Mouse (Mus musculus) liver, postnatal 0 days (tissue): ENCODE measurements around the gene Hibadh. TPM values are rescaled to one million over a fixed set of nuclear protein-coding genes. Genes with fewer than 3 reads are reported as not detected.

Experiments
- ATAC-seq: fragments of 200-750 bp; cut with Nextera tagmentation; 2 replicates; pipeline ENCODE4 v1.8.0; 2017; ENCODE audit warnings: mild to moderate bottlenecking, moderate library complexity
- DNase-seq: peaks from one replicate; pipeline ENCODE4 v3.0.0-alpha.2; 2016
- H3K27ac ChIP-seq: fragments of 300-500 bp; sonication (generic); 2 replicates; pipeline ENCODE4 v1.5.1; 2014; ENCODE audit warnings: antibody characterized with exemption, moderate library complexity, mild to moderate bottlenecking, low read depth
- H3K27me3 ChIP-seq: fragments of 300-500 bp; sonication (generic); 2 replicates; pipeline ENCODE4 v1.6.1; 2014; ENCODE audit warnings: low read length, control low read depth, mixed read lengths; ENCODE audit not compliant: insufficient read depth
- H3K36me3 ChIP-seq: fragments of 300-500 bp; sonication (generic); replicated peaks from 2 replicates; pipeline ENCODE4 v1.6.1; 2014; ENCODE audit warnings: mild to moderate bottlenecking, control low read depth, low read length, moderate library complexity, mixed read lengths; ENCODE audit not compliant: insufficient read depth
- H3K4me1 ChIP-seq: fragments of 300-500 bp; sonication (generic); 2 replicates; pipeline ENCODE4 v1.6.1; 2014; ENCODE audit warnings: antibody characterized with exemption, mild to moderate bottlenecking, control low read depth; ENCODE audit not compliant: insufficient read depth
- H3K4me2 ChIP-seq: fragments of 300-500 bp; sonication (generic); 2 replicates; pipeline ENCODE4 v1.6.1; 2014; ENCODE audit warnings: low read depth, mild to moderate bottlenecking, low read length, moderate library complexity, mixed read lengths
- H3K4me3 ChIP-seq: fragments of 300-500 bp; sonication (generic); 2 replicates; pipeline ENCODE4 v1.5.1; 2014; ENCODE audit warnings: low read depth, low read length
- H3K9ac ChIP-seq: fragments of 300-500 bp; sonication (generic); replicated peaks from 2 replicates; pipeline ENCODE4 v1.6.1; 2014; ENCODE audit warnings: mild to moderate bottlenecking, moderate library complexity
- H3K9me3 ChIP-seq: fragments of 300-500 bp; sonication (generic); 2 replicates; pipeline ENCODE4 v1.6.1; 2016; ENCODE audit warnings: mild to moderate bottlenecking, control low read depth, low read length, mixed read lengths
- CTCF ChIP-seq: sonication (generic); IDR thresholded peaks from 2 replicates; pipeline ENCODE4 v1.5.1; 2016; ENCODE audit warnings: antibody characterized with exemption, low read depth
- EP300 ChIP-seq: IDR thresholded peaks from 2 replicates; pipeline ENCODE4 v1.6.1; 2016; ENCODE audit warnings: antibody characterized with exemption, low read depth, mild to moderate bottlenecking
- WGBS: fragments of 180-500 bp; shearing (Covaris S2); extraction: QIAGEN DNeasy Blood & Tissue Kit; methylation state at CpG from one replicate; pipeline ENCODE4 v1.1.7; 2014; ENCODE audit not compliant: insufficient replicate concordance; 5-methylcytosine and 5-hydroxymethylcytosine counted together
- polyA plus RNA-seq: library from polyadenylated mRNA; unstranded; fragments of >200 nt; fragmentation: Nextera tagmentation; extraction: Ambion mirVana; gene quantifications from 2 replicates; pipeline ENCODE4 v1.2.1, GENCODE M21; 2015

Gene Hibadh
- polyA plus RNA-seq, 1 experiment from 2014 or later: 110 TPM

GRCm38 (mm10) chr6:52531366-52532143 lies 108.6 kb downstream of the Hibadh start:
- Histone ChIP-seq H3K27me3 (no peaks in the 10 kb centered on the region), H3K9me3 (no peaks in the 10 kb centered on the region), H3K27ac (no peak overlapping the region), H3K9ac (no peak overlapping the region), H3K4me3 (no peak overlapping the region), H3K36me3 (no peaks in the 10 kb centered on the region), H3K4me1 (no peaks in the 10 kb centered on the region), H3K4me2 (no peak overlapping the region)
- TF ChIP-seq EP300 (no peak), CTCF (no peak)
- DNase-seq (no peak), ATAC-seq (no peak)
- WGBS: 81% methylated on average over 19 of the region's 19 CpGs

- ATAC-seq: no peak
Observed at GRCm38 (mm10) chr6:52530861-52531260, 109.3 kb downstream of the Hibadh start.

GRCm38 (mm10) chr6:52524226-52524625 lies 116.0 kb downstream of the Hibadh start:
- no peak for DNase-seq
- 40% methylated on average over 2 of the region's 2 CpGs for WGBS

More at GRCm38 (mm10) chr6:52530861-52531260, 109.3 kb downstream of the Hibadh start:
- no peak overlapping the region for H3K9ac ChIP-seq
- no peak for DNase-seq
- no peaks in the 10 kb centered on the region for H3K9me3 ChIP-seq
- no peaks in the 10 kb centered on the region for H3K4me1 ChIP-seq
- H3K27ac ChIP-seq: no peak overlapping the region
- H3K27me3 ChIP-seq: no peaks in the 10 kb centered on the region
- no peak overlapping the region for H3K4me3 ChIP-seq
- 78% methylated on average over 10 of the region's 10 CpGs for WGBS
- H3K4me2 ChIP-seq: no peak overlapping the region
- TF ChIP-seq CTCF (no peak), EP300 (no peak)
- H3K36me3 ChIP-seq: no peaks in the 10 kb centered on the region

GRCm38 (mm10) chr6:52518704-52519103 lies 121.5 kb downstream of the Hibadh start:
- TF ChIP-seq EP300 (no peak), CTCF (no peak)
- Histone ChIP-seq H3K27me3 (no peaks in the 10 kb centered on the region), H3K9me3 (no peaks in the 10 kb centered on the region), H3K4me2 (no peak overlapping the region), H3K9ac (no peak overlapping the region), H3K27ac (no peak overlapping the region), H3K4me3 (no peak overlapping the region), H3K4me1 (no peaks in the 10 kb centered on the region), H3K36me3 (no peaks in the 10 kb centered on the region)
- no peak for ATAC-seq
- WGBS: 78% methylated on average over 10 of the region's 10 CpGs
- no peak for DNase-seq

More at GRCm38 (mm10) chr6:52524226-52524625, 116.0 kb downstream of the Hibadh start:
- Histone ChIP-seq H3K4me1 (no peaks in the 10 kb centered on the region), H3K9me3 (no peaks in the 10 kb centered on the region), H3K9ac (no peak overlapping the region), H3K4me3 (no peak overlapping the region), H3K27me3 (no peaks in the 10 kb centered on the region), H3K4me2 (no peak overlapping the region), H3K36me3 (no peaks in the 10 kb centered on the region), H3K27ac (no peak overlapping the region)
- ATAC-seq: no peak
- TF ChIP-seq EP300 (no peak), CTCF (no peak)

- no peak for TF ChIP-seq CTCF
- TF ChIP-seq EP300: no peak
- no peak overlapping the region for H3K4me2 ChIP-seq
- DNase-seq: no peak
- no peak overlapping the region for H3K9ac ChIP-seq
- no peaks in the 10 kb centered on the region for H3K4me1 ChIP-seq
- H3K9me3 ChIP-seq: no peaks in the 10 kb centered on the region
- no peaks in the 10 kb centered on the region for H3K27me3 ChIP-seq
- H3K27ac ChIP-seq: no peak overlapping the region
- no peak overlapping the region for H3K4me3 ChIP-seq
- no peaks in the 10 kb centered on the region for H3K36me3 ChIP-seq
- no peak for ATAC-seq
- WGBS: 77% methylated on average over 5 of the region's 5 CpGs
Observed at GRCm38 (mm10) chr6:52517272-52517671, 122.9 kb downstream of the Hibadh start.

GRCm38 (mm10) chr6:52513876-52514405 lies 126.2 kb downstream of the Hibadh start:
- Histone ChIP-seq H3K4me2 (no peak overlapping the region), H3K36me3 (no peaks in the 10 kb centered on the region), H3K27me3 (no peaks in the 10 kb centered on the region), H3K9ac (no peak overlapping the region), H3K27ac (no peak overlapping the region), H3K4me3 (no peak overlapping the region), H3K4me1 (no peaks in the 10 kb centered on the region), H3K9me3 (no peaks in the 10 kb centered on the region)
- TF ChIP-seq EP300: no peak
- TF ChIP-seq CTCF: no peak
- 59% methylated on average over 4 of the region's 4 CpGs for WGBS
- ATAC-seq: no peak
- no peak for DNase-seq
